Mouse (Mus musculus): ENCODE results near the gene Hlf. TPM values are rescaled to one million over a fixed set of nuclear protein-coding genes. Genes with fewer than 3 reads are reported as not detected.
A peak's percentile ranks its signal among the peaks of the same experiment; 100 is the strongest.

Gene Hlf
- polyA plus RNA-seq, 1 experiment from 2014 or later: 3.7 TPM

GRCm38 (mm10) chr11:90370367-90370766 is 20.3 kb downstream of the Hlf start:
- Histone ChIP-seq H3K4me2 (replicated peaks) (peak overlapping the region; percentile 27; the same call in 1 of the 2 replicates), H3K27ac (peak overlapping the region; percentile 92), H3K9ac (no peak overlapping the region), H3K27me3 (no peaks in the 10 kb centered on the region), H3K4me1 (peaks cover 40% of the 10 kb centered on the region), H3K4me3 (no peak overlapping the region), H3K36me3 (no peaks in the 10 kb centered on the region), H3K9me3 (no peaks in the 10 kb centered on the region)
- WGBS: 31% methylated on average over 11 of the region's 11 CpGs
- no peak for ATAC-seq (ENCODE audit: insufficient number of reproducible peaks, insufficient read depth, low FRiP score, low TSS enrichment)

DNA sequence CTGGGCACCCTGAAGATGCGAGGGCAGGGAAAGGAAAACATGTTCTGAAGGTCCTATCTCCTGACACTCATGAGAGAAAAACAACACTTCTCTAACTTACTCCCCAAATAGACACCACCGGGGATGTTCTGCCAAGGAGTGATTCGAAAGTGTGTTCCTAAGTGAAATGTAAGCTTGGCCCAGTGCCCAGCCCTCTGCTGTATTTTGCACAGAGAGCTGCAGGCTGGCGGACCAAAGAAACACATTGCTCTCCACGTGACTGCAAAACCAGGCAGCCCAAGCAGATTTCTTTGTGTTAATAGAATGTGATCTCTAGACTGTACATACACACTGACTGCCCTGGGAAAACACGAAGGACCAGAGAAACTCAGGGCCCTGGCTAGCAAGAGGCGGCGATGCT is 21.1 kb downstream of the Hlf start:
- Histone ChIP-seq H3K9ac (no peak overlapping the region), H3K9me3 (no peaks in the 10 kb centered on the region), H3K4me2 (replicated peaks) (peak overlapping the region; percentile 19; the same call in 1 of the 2 replicates), H3K4me3 (no peak overlapping the region), H3K36me3 (no peaks in the 10 kb centered on the region), H3K27ac (peak overlapping the region; percentile 92), H3K27me3 (no peaks in the 10 kb centered on the region), H3K4me1 (peaks cover 44% of the 10 kb centered on the region)
- 14% methylated on average over 8 of the region's 8 CpGs for WGBS
- peak; percentile 83 for ATAC-seq (ENCODE audit: insufficient number of reproducible peaks, insufficient read depth, low FRiP score, low TSS enrichment)

DNA sequence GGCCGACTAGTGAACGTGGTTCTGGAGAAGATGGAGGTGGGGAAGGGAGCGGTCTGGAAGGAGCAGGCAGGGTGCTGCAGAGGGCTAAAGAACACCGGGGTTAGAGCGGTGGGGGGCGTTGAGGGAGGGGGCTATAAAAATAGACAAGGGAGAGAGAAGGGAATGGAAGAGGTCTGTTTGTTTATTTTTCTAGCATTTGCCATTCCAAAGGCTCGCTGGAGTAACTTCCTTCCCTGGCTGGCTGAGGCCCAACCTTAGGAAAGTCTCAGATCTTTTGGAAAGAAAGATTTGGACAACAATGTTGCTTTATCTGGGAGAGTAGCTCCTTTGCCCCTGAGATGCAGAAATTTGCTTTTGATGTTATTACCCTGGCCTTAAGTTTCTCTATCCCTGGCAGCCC is 21.6 kb downstream of the Hlf start:
- H3K27ac ChIP-seq: peak overlapping the region; percentile 92
- no peaks in the 10 kb centered on the region for H3K27me3 ChIP-seq
- no peak overlapping the region for H3K4me3 ChIP-seq
- no peak overlapping the region for H3K9ac ChIP-seq
- H3K36me3 ChIP-seq: no peaks in the 10 kb centered on the region
- 23% methylated on average over 7 of the region's 7 CpGs for WGBS
- no peak for ATAC-seq (ENCODE audit: insufficient number of reproducible peaks, insufficient read depth, low FRiP score, low TSS enrichment)
- H3K4me2 ChIP-seq (replicated peaks): peak overlapping the region; percentile 19; the same call in 1 of the 2 replicates
- peaks cover 44% of the 10 kb centered on the region for H3K4me1 ChIP-seq
- H3K9me3 ChIP-seq: no peaks in the 10 kb centered on the region

- no peak for ATAC-seq (ENCODE audit: insufficient number of reproducible peaks, insufficient read depth, low FRiP score, low TSS enrichment)
- peak overlapping the region; percentile 92 for H3K27ac ChIP-seq
- no peaks in the 10 kb centered on the region for H3K9me3 ChIP-seq
- H3K36me3 ChIP-seq: no peaks in the 10 kb centered on the region
- WGBS: 68% methylated on average over 14 of the region's 14 CpGs
- no peaks in the 10 kb centered on the region for H3K27me3 ChIP-seq
- no peak overlapping the region for H3K9ac ChIP-seq
- H3K4me3 ChIP-seq: no peak overlapping the region
- H3K4me1 ChIP-seq: peaks cover 47% of the 10 kb centered on the region
- H3K4me2 ChIP-seq (replicated peaks): no peak overlapping the region
Observed at GRCm38 (mm10) chr11:90367894-90368860, 22.5 kb downstream of the Hlf start.

GRCm38 (mm10) chr11:90364865-90365264 is 25.8 kb downstream of the Hlf start:
- H3K27ac ChIP-seq: 0 out of 2 replicates have a peak overlapping the region, but pooled peaks have one; percentile 18
- no peak overlapping the region for H3K9ac ChIP-seq
- 39% methylated on average over 7 of the region's 7 CpGs for WGBS
- no peak overlapping the region for H3K4me3 ChIP-seq
- no peak overlapping the region for H3K4me2 ChIP-seq (replicated peaks)
- no peaks in the 10 kb centered on the region for H3K9me3 ChIP-seq
- no peaks in the 10 kb centered on the region for H3K27me3 ChIP-seq
- H3K36me3 ChIP-seq: no peaks in the 10 kb centered on the region
- peaks cover 25% of the 10 kb centered on the region for H3K4me1 ChIP-seq
- no peak for ATAC-seq (ENCODE audit: insufficient number of reproducible peaks, insufficient read depth, low FRiP score, low TSS enrichment)

GRCm38 (mm10) chr11:90363821-90364497 is 26.7 kb downstream of the Hlf start:
- H3K9ac ChIP-seq: no peak overlapping the region
- H3K4me2 ChIP-seq (replicated peaks): no peak overlapping the region
- ATAC-seq (ENCODE audit: insufficient number of reproducible peaks, insufficient read depth, low FRiP score, low TSS enrichment): no peak
- H3K4me3 ChIP-seq: no peak overlapping the region
- 84% methylated on average over 10 of the region's 10 CpGs for WGBS
- no peaks in the 10 kb centered on the region for H3K27me3 ChIP-seq
- H3K4me1 ChIP-seq: peaks cover 17% of the 10 kb centered on the region
- no peaks in the 10 kb centered on the region for H3K36me3 ChIP-seq
- H3K27ac ChIP-seq: no peak overlapping the region
- no peaks in the 10 kb centered on the region for H3K9me3 ChIP-seq

DNA sequence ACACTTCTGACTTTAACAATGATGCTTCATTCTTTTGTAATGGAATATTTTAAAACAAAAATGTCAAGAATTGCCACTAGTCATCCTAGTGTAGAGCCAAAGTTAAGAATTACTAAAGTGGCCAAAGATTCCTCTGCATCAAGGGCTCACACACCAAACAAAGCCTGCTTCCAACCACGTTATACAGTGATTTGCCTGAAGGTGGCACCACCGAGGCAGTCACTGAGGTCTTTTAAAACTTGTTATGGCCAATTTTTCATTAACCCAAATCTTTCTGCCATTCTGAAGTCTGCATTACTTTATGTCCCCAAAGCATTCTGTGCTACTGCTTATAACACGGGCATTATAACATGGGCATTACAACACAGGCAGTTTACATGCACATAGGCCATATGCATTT is 27.3 kb downstream of the Hlf start:
- H3K4me2 ChIP-seq (replicated peaks): no peak overlapping the region
- H3K9ac ChIP-seq: no peak overlapping the region
- H3K9me3 ChIP-seq: no peaks in the 10 kb centered on the region
- 44% methylated on average over 3 of the region's 3 CpGs for WGBS
- ATAC-seq (ENCODE audit: insufficient number of reproducible peaks, insufficient read depth, low FRiP score, low TSS enrichment): no peak
- H3K36me3 ChIP-seq: no peaks in the 10 kb centered on the region
- no peaks in the 10 kb centered on the region for H3K27me3 ChIP-seq
- no peak overlapping the region for H3K27ac ChIP-seq
- no peak overlapping the region for H3K4me3 ChIP-seq
- peaks cover 11% of the 10 kb centered on the region for H3K4me1 ChIP-seq

- ATAC-seq (ENCODE audit: insufficient number of reproducible peaks, insufficient read depth, low FRiP score, low TSS enrichment): no peak
- Histone ChIP-seq H3K4me3 (no peak overlapping the region), H3K9ac (no peak overlapping the region), H3K27ac (no peak overlapping the region), H3K4me1 (peaks cover 21% of the 10 kb centered on the region), H3K36me3 (no peaks in the 10 kb centered on the region), H3K9me3 (no peaks in the 10 kb centered on the region), H3K27me3 (no peaks in the 10 kb centered on the region), H3K4me2 (replicated peaks) (no peak overlapping the region)
- 95% methylated on average over 5 of the region's 5 CpGs for WGBS
Observed at GRCm38 (mm10) chr11:90360536-90360935, 30.2 kb downstream of the Hlf start.

GRCm38 (mm10) chr11:90358063-90358462 is 32.6 kb downstream of the Hlf start:
- Histone ChIP-seq H3K27ac (no peak overlapping the region), H3K4me3 (no peak overlapping the region), H3K27me3 (no peaks in the 10 kb centered on the region), H3K9me3 (no peaks in the 10 kb centered on the region), H3K36me3 (no peaks in the 10 kb centered on the region), H3K4me2 (replicated peaks) (no peak overlapping the region), H3K9ac (no peak overlapping the region), H3K4me1 (peaks cover 13% of the 10 kb centered on the region)
- 82% methylated on average over 8 of the region's 8 CpGs for WGBS
- ATAC-seq (ENCODE audit: insufficient number of reproducible peaks, insufficient read depth, low FRiP score, low TSS enrichment): no peak

GRCm38 (mm10) chr11:90357371-90357770 is 33.3 kb downstream of the Hlf start:
- H3K27me3 ChIP-seq: no peaks in the 10 kb centered on the region
- peaks cover 13% of the 10 kb centered on the region for H3K4me1 ChIP-seq
- no peak for ATAC-seq (ENCODE audit: insufficient number of reproducible peaks, insufficient read depth, low FRiP score, low TSS enrichment)
- no peak overlapping the region for H3K27ac ChIP-seq
- 77% methylated on average over 7 of the region's 7 CpGs for WGBS
- no peak overlapping the region for H3K4me3 ChIP-seq
- no peaks in the 10 kb centered on the region for H3K36me3 ChIP-seq
- H3K9me3 ChIP-seq: no peaks in the 10 kb centered on the region
- H3K4me2 ChIP-seq (replicated peaks): no peak overlapping the region
- H3K9ac ChIP-seq: no peak overlapping the region

GRCm38 (mm10) chr11:90356495-90357304 is 34.0 kb downstream of the Hlf start:
- ATAC-seq (ENCODE audit: insufficient number of reproducible peaks, insufficient read depth, low FRiP score, low TSS enrichment): no peak
- H3K4me3 ChIP-seq: no peak overlapping the region
- H3K36me3 ChIP-seq: no peaks in the 10 kb centered on the region
- no peaks in the 10 kb centered on the region for H3K27me3 ChIP-seq
- WGBS: 22% methylated on average over 9 of the region's 9 CpGs
- H3K9ac ChIP-seq: no peak overlapping the region
- peaks cover 13% of the 10 kb centered on the region for H3K4me1 ChIP-seq
- no peak overlapping the region for H3K27ac ChIP-seq
- no peaks in the 10 kb centered on the region for H3K9me3 ChIP-seq
- no peak overlapping the region for H3K4me2 ChIP-seq (replicated peaks)
